Mouse (Mus musculus) mouse trophoblast stem cell (cell line): ENCODE measurements at regions not wholly inside any gene's neighbourhood (a gene's known extent, or its start where the extent isn't known, plus 50 kb on each side); places are given as distances from the start of the nearest gene placed in this dataset.

Experiments used
- in situ Hi-C, 2 experiments: fragments of 300-500 bp; cut with MseI, MboI; formaldehyde crosslinking; loops; 2 replicates in 1 of 2; 3 replicates in 1 of 2; pipeline ENCODE4 v1.15.1; 2025

- in situ Hi-C loops: no loop called here
Measured at GRCm38 (mm10) chr11:64579826-64580225, 143.4 kb upstream of the F930015N05Rik start.

- in situ Hi-C loops: no loop called here
Measured at GRCm38 (mm10) chr11:64586056-64586455, 149.6 kb upstream of the F930015N05Rik start.

GRCm38 (mm10) chr11:64587034-64587710, 150.7 kb upstream of the F930015N05Rik start:
- in situ Hi-C loops: no loop called here

- in situ Hi-C loops: no loop called here
Measured at GRCm38 (mm10) chr11:64587751-64588600, 151.5 kb upstream of the F930015N05Rik start.

GRCm38 (mm10) chr11:64588601-64588989, 152.1 kb upstream of the F930015N05Rik start:
- in situ Hi-C loops: no loop called here

GRCm38 (mm10) chr11:64589026-64589425, 152.6 kb upstream of the F930015N05Rik start:
- in situ Hi-C loops: no loop called here

GRCm38 (mm10) chr11:64590091-64590490, 153.6 kb upstream of the F930015N05Rik start:
- in situ Hi-C loops: no loop called here

GRCm38 (mm10) chr11:64592253-64592652, 155.8 kb upstream of the F930015N05Rik start:
- in situ Hi-C loops: no loop called here

GRCm38 (mm10) chr11:64597305-64597704, 160.9 kb upstream of the F930015N05Rik start:
- in situ Hi-C loops: no loop called here

- in situ Hi-C loops: no loop called here
Measured at GRCm38 (mm10) chr11:64599178-64599577, 162.7 kb upstream of the F930015N05Rik start.

- in situ Hi-C loops: no loop called here
Measured at GRCm38 (mm10) chr11:64600201-64601102, 164.0 kb upstream of the F930015N05Rik start.

- in situ Hi-C loops: no loop called here
Measured at GRCm38 (mm10) chr11:64609043-64609442, 172.6 kb upstream of the F930015N05Rik start.

GRCm38 (mm10) chr11:64610724-64611123, 174.3 kb upstream of the F930015N05Rik start:
- in situ Hi-C loops: no loop called here

- in situ Hi-C loops: no loop called here
Measured at GRCm38 (mm10) chr11:64615140-64615539, 178.7 kb upstream of the F930015N05Rik start.

- in situ Hi-C loops: no loop called here
Measured at GRCm38 (mm10) chr11:64618631-64619385, 182.4 kb upstream of the F930015N05Rik start.

- in situ Hi-C loops: no loop called here
Measured at GRCm38 (mm10) chr11:64627180-64627579, 190.7 kb upstream of the F930015N05Rik start.

- in situ Hi-C loops: no loop called here
Measured at GRCm38 (mm10) chr11:64640947-64641346, 204.5 kb upstream of the F930015N05Rik start.

- in situ Hi-C loops: no loop called here
Measured at GRCm38 (mm10) chr11:64643171-64643570, 206.7 kb upstream of the F930015N05Rik start.

GRCm38 (mm10) chr11:64647938-64648337, 211.5 kb upstream of the F930015N05Rik start:
- in situ Hi-C loops: no loop called here

GRCm38 (mm10) chr11:64650571-64651282, 214.3 kb upstream of the F930015N05Rik start:
- in situ Hi-C loops: no loop called here
